Mouse (Mus musculus): ENCODE data around the gene Lrpprc. TPM values are rescaled to one million over a fixed set of nuclear protein-coding genes. Genes with fewer than 3 reads are reported as not detected.

The Lrpprc gene
- polyA plus RNA-seq, 1 experiment from 2014 or later: 62.2 TPM

DNA sequence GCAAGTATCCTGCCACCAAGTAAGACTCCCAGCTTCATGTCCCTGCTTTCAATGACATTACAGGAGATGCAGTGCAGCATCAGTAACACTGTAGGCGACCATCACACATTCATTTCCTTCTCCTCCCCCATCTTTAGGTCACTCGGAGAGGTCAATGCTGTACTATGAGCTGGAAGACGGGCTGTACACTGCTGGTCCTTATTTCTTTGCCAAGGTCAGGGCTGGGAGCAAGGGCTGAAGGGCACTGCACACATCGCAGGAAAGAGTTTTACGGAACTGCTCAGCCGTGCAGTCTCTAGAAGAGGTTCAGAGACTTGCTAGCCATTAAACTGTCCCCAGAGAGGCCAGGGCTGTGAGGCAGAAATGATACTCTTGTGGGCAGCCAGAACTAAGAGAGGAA is 94.1 kb downstream of the Lrpprc start:
- no peak for ATAC-seq (replicated peaks; ENCODE audit: insufficient number of reproducible peaks, low FRiP score, low TSS enrichment)
- no peak overlapping the region for H3K4me3 ChIP-seq (ENCODE audit: low read depth, low read length)
- H3K27ac ChIP-seq (ENCODE audit: low read depth, low read length): no peak overlapping the region
- no peaks in the 10 kb centered on the region for H3K9me3 ChIP-seq (replicated peaks; ENCODE audit: control insufficient read depth, low read length)
- H3K27me3 ChIP-seq (ENCODE audit: control insufficient read depth, insufficient read depth, low read length): no peaks in the 10 kb centered on the region; the same call in none of the 2 replicates
- no peaks in the 10 kb centered on the region for H3K36me3 ChIP-seq (ENCODE audit: control insufficient read depth, insufficient read depth, low read length)
- H3K4me1 ChIP-seq (ENCODE audit: control insufficient read depth, insufficient read depth, low read length): no peaks in the 10 kb centered on the region
- WGBS (ENCODE audit: insufficient replicate concordance): 70% methylated on average over 6 of the region's 6 CpGs
- no peak overlapping the region for H3K9ac ChIP-seq (ENCODE audit: low read depth, low read length)
- no peak overlapping the region for H3K4me2 ChIP-seq

DNA sequence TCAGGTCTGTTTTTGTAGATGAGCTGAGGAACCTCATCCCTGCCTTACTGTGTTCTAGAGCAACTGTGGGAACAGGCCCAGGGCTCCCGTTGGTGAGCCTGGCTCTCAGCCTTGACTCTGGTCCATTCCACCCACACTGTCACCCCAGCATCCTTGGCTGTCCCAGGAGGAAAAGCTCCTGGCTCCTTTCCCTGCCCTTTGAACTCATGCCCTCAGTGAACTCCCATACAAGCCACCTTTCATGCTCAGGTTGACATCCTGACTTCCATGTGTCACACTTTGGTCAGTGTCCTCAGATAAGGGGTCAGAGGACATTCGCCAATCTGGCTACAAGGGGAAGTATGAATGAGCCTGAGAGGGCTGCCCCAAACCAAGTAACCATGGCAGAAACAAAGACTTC is 96.8 kb downstream of the Lrpprc start:
- H3K9ac ChIP-seq (ENCODE audit: low read depth, low read length): no peak overlapping the region
- 66% methylated on average over 2 of the region's 2 CpGs for WGBS (ENCODE audit: insufficient replicate concordance)
- H3K4me2 ChIP-seq: no peak overlapping the region
- H3K27ac ChIP-seq (ENCODE audit: low read depth, low read length): no peak overlapping the region
- H3K36me3 ChIP-seq (ENCODE audit: control insufficient read depth, insufficient read depth, low read length): no peaks in the 10 kb centered on the region
- ATAC-seq (replicated peaks; ENCODE audit: insufficient number of reproducible peaks, low FRiP score, low TSS enrichment): no peak
- no peaks in the 10 kb centered on the region for H3K4me1 ChIP-seq (ENCODE audit: control insufficient read depth, insufficient read depth, low read length)
- H3K4me3 ChIP-seq (ENCODE audit: low read depth, low read length): no peak overlapping the region
- no peaks in the 10 kb centered on the region for H3K9me3 ChIP-seq (replicated peaks; ENCODE audit: control insufficient read depth, low read length)
- no peaks in the 10 kb centered on the region; the same call in none of the 2 replicates for H3K27me3 ChIP-seq (ENCODE audit: control insufficient read depth, insufficient read depth, low read length)

DNA sequence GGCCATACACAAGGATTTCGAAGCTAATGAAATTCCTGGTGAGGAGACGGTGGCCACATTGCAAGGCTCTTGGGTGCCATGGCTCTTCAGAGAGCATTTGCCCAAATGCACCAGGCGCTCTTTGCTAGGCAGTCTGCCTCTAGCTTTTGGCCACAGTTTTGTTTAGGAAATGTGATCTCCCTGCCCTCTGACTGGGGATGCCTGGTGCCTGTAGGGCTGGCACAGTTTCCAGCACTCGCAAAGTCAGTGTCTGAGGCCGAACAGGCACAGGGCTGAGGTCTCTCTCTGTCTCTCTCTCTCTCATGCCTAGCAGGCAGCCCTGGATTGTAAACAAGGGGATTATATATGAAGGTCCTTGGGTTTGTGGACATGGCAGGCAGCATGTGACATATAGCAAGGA is 100.5 kb downstream of the Lrpprc start:
- H3K9ac ChIP-seq (ENCODE audit: low read depth, low read length): no peak overlapping the region
- H3K27ac ChIP-seq (ENCODE audit: low read depth, low read length): no peak overlapping the region
- no peak for ATAC-seq (replicated peaks; ENCODE audit: insufficient number of reproducible peaks, low FRiP score, low TSS enrichment)
- no peaks in the 10 kb centered on the region; the same call in 1 of the 2 replicates for H3K27me3 ChIP-seq (ENCODE audit: control insufficient read depth, insufficient read depth, low read length)
- H3K4me1 ChIP-seq (ENCODE audit: control insufficient read depth, insufficient read depth, low read length): no peaks in the 10 kb centered on the region
- H3K4me3 ChIP-seq (ENCODE audit: low read depth, low read length): no peak overlapping the region
- no peaks in the 10 kb centered on the region for H3K36me3 ChIP-seq (ENCODE audit: control insufficient read depth, insufficient read depth, low read length)
- no peaks in the 10 kb centered on the region for H3K9me3 ChIP-seq (replicated peaks; ENCODE audit: control insufficient read depth, low read length)
- 73% methylated on average over 5 of the region's 5 CpGs for WGBS (ENCODE audit: insufficient replicate concordance)
- H3K4me2 ChIP-seq: no peak overlapping the region

DNA sequence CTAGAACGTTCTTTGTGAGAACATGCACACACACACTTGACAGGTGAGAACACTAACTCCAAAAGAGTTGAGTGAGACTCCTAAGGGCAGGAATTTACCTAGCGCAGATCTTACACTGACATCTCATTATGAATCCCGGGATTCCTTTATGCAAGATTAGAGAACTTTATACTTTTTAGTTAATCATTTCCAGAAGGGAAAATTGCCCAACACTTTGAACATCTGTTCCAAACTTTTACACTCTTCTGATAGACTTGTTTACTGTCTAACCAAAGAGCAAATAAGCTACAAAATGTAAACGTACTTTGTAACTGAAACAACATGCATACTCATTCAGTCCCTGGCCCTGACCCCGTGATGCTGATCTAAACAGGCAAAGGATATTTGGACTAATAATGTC is 101.3 kb downstream of the Lrpprc start:
- 79% methylated on average over 5 of the region's 5 CpGs for WGBS (ENCODE audit: insufficient replicate concordance)

DNA sequence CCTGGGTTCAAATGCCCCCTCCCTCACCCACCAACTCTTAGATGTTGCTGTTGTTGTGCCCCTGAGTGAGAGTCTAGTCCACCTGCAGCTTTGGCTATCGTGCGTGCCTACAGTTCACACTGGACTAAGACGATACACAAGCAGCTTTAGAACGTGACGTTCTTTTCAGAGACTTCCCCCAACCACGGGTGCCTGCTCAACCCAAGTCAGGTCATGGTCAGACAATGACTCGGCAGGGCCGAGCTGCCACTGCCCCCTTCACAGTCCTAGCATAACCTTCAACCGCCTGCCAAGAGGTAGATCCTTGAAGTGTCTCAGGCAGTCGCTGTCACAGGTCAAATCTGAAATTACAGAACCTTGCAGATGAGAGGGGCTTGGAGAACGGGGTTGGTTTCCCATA is 101.8 kb downstream of the Lrpprc start:
- no peaks in the 10 kb centered on the region; the same call in 1 of the 2 replicates for H3K27me3 ChIP-seq (ENCODE audit: control insufficient read depth, insufficient read depth, low read length)
- no peaks in the 10 kb centered on the region for H3K36me3 ChIP-seq (ENCODE audit: control insufficient read depth, insufficient read depth, low read length)
- H3K9me3 ChIP-seq (replicated peaks; ENCODE audit: control insufficient read depth, low read length): no peaks in the 10 kb centered on the region
- H3K4me2 ChIP-seq: no peak overlapping the region
- H3K4me3 ChIP-seq (ENCODE audit: low read depth, low read length): no peak overlapping the region
- WGBS (ENCODE audit: insufficient replicate concordance): 80% methylated on average over 11 of the region's 11 CpGs
- H3K27ac ChIP-seq (ENCODE audit: low read depth, low read length): no peak overlapping the region
- ATAC-seq (replicated peaks; ENCODE audit: insufficient number of reproducible peaks, low FRiP score, low TSS enrichment): no peak
- H3K9ac ChIP-seq (ENCODE audit: low read depth, low read length): no peak overlapping the region
- H3K4me1 ChIP-seq (ENCODE audit: control insufficient read depth, insufficient read depth, low read length): no peaks in the 10 kb centered on the region

More for the DNA sequence above, 101.3 kb downstream of the Lrpprc start:
- Histone ChIP-seq H3K27me3 (ENCODE audit: control insufficient read depth, insufficient read depth, low read length) (no peaks in the 10 kb centered on the region; the same call in 1 of the 2 replicates), H3K36me3 (ENCODE audit: control insufficient read depth, insufficient read depth, low read length) (no peaks in the 10 kb centered on the region), H3K4me1 (ENCODE audit: control insufficient read depth, insufficient read depth, low read length) (no peaks in the 10 kb centered on the region), H3K9ac (ENCODE audit: low read depth, low read length) (no peak overlapping the region), H3K27ac (ENCODE audit: low read depth, low read length) (no peak overlapping the region), H3K9me3 (replicated peaks; ENCODE audit: control insufficient read depth, low read length) (no peaks in the 10 kb centered on the region), H3K4me2 (no peak overlapping the region), H3K4me3 (ENCODE audit: low read depth, low read length) (no peak overlapping the region)
- ATAC-seq (replicated peaks; ENCODE audit: insufficient number of reproducible peaks, low FRiP score, low TSS enrichment): no peak

DNA sequence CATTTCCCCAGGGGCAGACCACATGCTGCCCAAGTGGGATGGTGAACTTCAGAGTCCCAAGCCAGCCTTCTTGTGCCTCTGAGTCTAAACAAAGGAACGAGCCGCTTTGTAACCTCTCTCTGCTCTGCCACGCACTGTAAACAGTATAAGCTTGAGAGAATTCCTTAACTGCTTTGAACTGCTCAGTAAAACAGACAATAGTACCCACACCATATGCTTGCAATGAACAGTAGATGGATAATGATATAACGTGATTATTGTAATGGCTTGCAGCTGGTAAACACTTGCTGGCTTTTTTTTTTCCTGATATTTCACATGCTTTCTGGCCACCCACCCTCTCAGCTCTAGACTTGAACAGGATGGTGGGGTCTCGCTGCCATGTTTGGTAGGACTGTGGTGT is 102.6 kb downstream of the Lrpprc start:
- H3K9ac ChIP-seq (ENCODE audit: low read depth, low read length): no peak overlapping the region
- WGBS (ENCODE audit: insufficient replicate concordance): 76% methylated on average over 5 of the region's 5 CpGs
- no peaks in the 10 kb centered on the region for H3K36me3 ChIP-seq (ENCODE audit: control insufficient read depth, insufficient read depth, low read length)
- no peak overlapping the region for H3K4me2 ChIP-seq
- H3K9me3 ChIP-seq (replicated peaks; ENCODE audit: control insufficient read depth, low read length): no peaks in the 10 kb centered on the region
- no peak overlapping the region for H3K4me3 ChIP-seq (ENCODE audit: low read depth, low read length)
- no peak for ATAC-seq (replicated peaks; ENCODE audit: insufficient number of reproducible peaks, low FRiP score, low TSS enrichment)
- H3K27me3 ChIP-seq (ENCODE audit: control insufficient read depth, insufficient read depth, low read length): no peaks in the 10 kb centered on the region; the same call in 1 of the 2 replicates
- H3K4me1 ChIP-seq (ENCODE audit: control insufficient read depth, insufficient read depth, low read length): no peaks in the 10 kb centered on the region
- H3K27ac ChIP-seq (ENCODE audit: low read depth, low read length): no peak overlapping the region

DNA sequence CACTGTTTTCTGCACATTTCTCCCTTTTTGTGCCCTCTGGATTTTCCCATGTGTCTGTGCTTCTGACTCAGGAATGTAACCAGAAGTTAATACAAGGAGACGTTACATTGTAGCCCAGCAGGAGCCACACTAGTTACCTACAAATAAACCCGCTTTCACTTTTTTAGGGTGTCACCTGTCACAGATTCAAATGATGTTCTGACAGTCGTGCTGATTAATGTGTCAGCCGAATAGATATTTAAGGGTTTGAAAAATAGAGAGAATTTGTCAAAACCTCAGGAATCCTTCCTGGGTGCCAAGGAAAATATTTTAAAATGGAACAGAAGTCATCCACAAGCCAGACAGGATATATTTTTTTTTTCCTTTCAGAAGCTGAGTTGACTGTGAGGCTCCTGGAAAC is 105.3 kb downstream of the Lrpprc start:
- no peaks in the 10 kb centered on the region for H3K4me1 ChIP-seq (ENCODE audit: control insufficient read depth, insufficient read depth, low read length)
- H3K27ac ChIP-seq (ENCODE audit: low read depth, low read length): no peak overlapping the region
- H3K4me2 ChIP-seq: no peak overlapping the region
- 82% methylated on average over 4 of the region's 4 CpGs for WGBS (ENCODE audit: insufficient replicate concordance)
- no peaks in the 10 kb centered on the region for H3K36me3 ChIP-seq (ENCODE audit: control insufficient read depth, insufficient read depth, low read length)
- no peak overlapping the region for H3K4me3 ChIP-seq (ENCODE audit: low read depth, low read length)
- ATAC-seq (replicated peaks; ENCODE audit: insufficient number of reproducible peaks, low FRiP score, low TSS enrichment): no peak
- no peak overlapping the region for H3K9ac ChIP-seq (ENCODE audit: low read depth, low read length)
- H3K27me3 ChIP-seq (ENCODE audit: control insufficient read depth, insufficient read depth, low read length): no peaks in the 10 kb centered on the region
- H3K9me3 ChIP-seq (replicated peaks; ENCODE audit: control insufficient read depth, low read length): no peaks in the 10 kb centered on the region

DNA sequence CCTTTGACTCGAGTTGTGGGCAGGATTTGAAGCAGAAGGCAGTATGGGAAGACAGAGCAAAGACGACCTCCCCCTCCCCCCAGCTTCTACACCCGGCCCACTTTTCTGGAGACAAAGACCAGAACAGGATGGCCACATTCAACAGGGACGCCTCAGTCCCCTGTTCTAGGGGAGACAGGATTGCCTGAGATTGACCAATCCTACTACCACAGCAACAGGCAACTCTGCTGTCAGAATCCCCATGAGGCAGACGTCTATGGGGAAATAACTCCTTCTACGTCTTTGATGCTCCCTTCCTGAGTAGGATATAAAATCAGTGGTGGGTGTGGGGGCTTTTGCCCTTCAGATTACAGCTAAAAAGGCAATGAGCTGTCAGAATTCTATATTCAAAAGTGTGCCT is 106.3 kb downstream of the Lrpprc start:
- Histone ChIP-seq H3K27ac (ENCODE audit: low read depth, low read length) (no peak overlapping the region), H3K4me1 (ENCODE audit: control insufficient read depth, insufficient read depth, low read length) (no peaks in the 10 kb centered on the region), H3K36me3 (ENCODE audit: control insufficient read depth, insufficient read depth, low read length) (no peaks in the 10 kb centered on the region), H3K9me3 (replicated peaks; ENCODE audit: control insufficient read depth, low read length) (no peaks in the 10 kb centered on the region), H3K4me3 (ENCODE audit: low read depth, low read length) (no peak overlapping the region), H3K27me3 (ENCODE audit: control insufficient read depth, insufficient read depth, low read length) (no peaks in the 10 kb centered on the region), H3K9ac (ENCODE audit: low read depth, low read length) (no peak overlapping the region), H3K4me2 (no peak overlapping the region)
- WGBS (ENCODE audit: insufficient replicate concordance): 36% methylated on average over 6 of the region's 6 CpGs
- no peak for ATAC-seq (replicated peaks; ENCODE audit: insufficient number of reproducible peaks, low FRiP score, low TSS enrichment)

Data from heart, embryonic 11.5 days (tissue).